Mouse (Mus musculus) liver, embryonic 14.5 days (tissue): ENCODE data around the gene Anp32b.

Source experiments
- CTCF ChIP-seq: IDR thresholded peaks from 2 replicates; pipeline ENCODE4 v1.5.1; 2016; ENCODE audit warnings: antibody characterized with exemption, low read depth, control low read depth
- EP300 ChIP-seq: IDR thresholded peaks from 2 replicates; pipeline ENCODE4 v1.6.1; 2016; ENCODE audit warnings: antibody characterized with exemption, low read depth

GRCm38 (mm10) chr4:46498511-46498910 lies 47.8 kb downstream of the Anp32b start:
- TF ChIP-seq CTCF = no peak
- TF ChIP-seq EP300 = no peak
